Mouse (Mus musculus) cerebellum, postnatal 14 days (tissue): ENCODE data around the gene Rcvrn.

Experiments used
- DNase-seq, 2 experiments: peaks; one replicate each; pipeline ENCODE4 v3.0.0; 2021; ENCODE audit warnings: mixed read lengths in 2 of 2

Rcvrn gene

GRCm38 (mm10) chr11:67670031-67670430 is 25.1 kb upstream of the Rcvrn start:
- DNase-seq, result peak; percentile 92 to 98

- no peak for DNase-seq
These were observed 23.0 kb upstream of the Rcvrn start for GRCm38 (mm10) chr11:67672140-67672539.

GRCm38 (mm10) chr11:67675562-67676540 is 19.3 kb upstream of the Rcvrn start:
- DNase-seq, result peak; percentile 81 to 84

GRCm38 (mm10) chr11:67679300-67679699 is 15.8 kb upstream of the Rcvrn start:
- DNase-seq, result no peak

- no peak for DNase-seq
These were observed 15.2 kb upstream of the Rcvrn start for GRCm38 (mm10) chr11:67679930-67680329.

GRCm38 (mm10) chr11:67681871-67682270 is 13.3 kb upstream of the Rcvrn start:
- no peak for DNase-seq

- no peak for DNase-seq
These were observed 9.0 kb upstream of the Rcvrn start for GRCm38 (mm10) chr11:67686109-67686508.

- DNase-seq, result peak; percentile 71 to 72
These were observed 17.9 kb downstream of the Rcvrn start for GRCm38 (mm10) chr11:67712976-67713375.

- no peak for DNase-seq
These were observed 20.3 kb downstream of the Rcvrn start for GRCm38 (mm10) chr11:67715382-67715781.

GRCm38 (mm10) chr11:67721485-67721884 is 26.4 kb downstream of the Rcvrn start:
- DNase-seq, result no peak

GRCm38 (mm10) chr11:67722399-67723156 is 27.5 kb downstream of the Rcvrn start:
- DNase-seq, result no peak

- no peak for DNase-seq
These were observed 28.3 kb downstream of the Rcvrn start for GRCm38 (mm10) chr11:67723231-67724013.

GRCm38 (mm10) chr11:67727095-67727494 is 32.0 kb downstream of the Rcvrn start:
- no peak for DNase-seq

- no peak for DNase-seq
These were observed 33.6 kb downstream of the Rcvrn start for GRCm38 (mm10) chr11:67728726-67729125.

- no peak for DNase-seq
These were observed 35.9 kb downstream of the Rcvrn start for GRCm38 (mm10) chr11:67731056-67731455.

- peak; percentile 26 to 51 for DNase-seq
These were observed 38.6 kb downstream of the Rcvrn start for GRCm38 (mm10) chr11:67733726-67734125.

GRCm38 (mm10) chr11:67734597-67734996 is 39.5 kb downstream of the Rcvrn start:
- no peak for DNase-seq

- DNase-seq, result no peak
These were observed 43.2 kb downstream of the Rcvrn start for GRCm38 (mm10) chr11:67738345-67738744.

GRCm38 (mm10) chr11:67738846-67739490 is 43.8 kb downstream of the Rcvrn start:
- DNase-seq, result no peak

- no peak for DNase-seq
These were observed 46.4 kb downstream of the Rcvrn start for GRCm38 (mm10) chr11:67741569-67741968.
